Mouse (Mus musculus): ENCODE results near the gene Olfr1097. TPM values are rescaled to one million over a fixed set of nuclear protein-coding genes. Genes with fewer than 3 reads are reported as not detected.

Gene Olfr1097
- not detected in 2 replicates for polyA plus RNA-seq (2014; fragmentation: Nextera tagmentation; extraction: Ambion mirVana)

- Histone ChIP-seq H3K9me3 (ENCODE audit: control insufficient read depth, low read length) (no peaks in the 10 kb centered on the region), H3K4me1 (replicated peaks; ENCODE audit: control insufficient read depth, insufficient read depth, low read length) (no peaks in the 10 kb centered on the region), H3K9ac (ENCODE audit: low read length) (no peak within 1 kb of the TSS), H3K4me2 (ENCODE audit: low read length) (no peak within 1 kb of the TSS), H3K27ac (ENCODE audit: low read depth) (no peak within 1 kb of the TSS), H3K27me3 (replicated peaks; ENCODE audit: control insufficient read depth, insufficient read depth, low read length) (no peaks in the 10 kb centered on the region), H3K4me3 (ENCODE audit: low read depth, low read length) (no peak within 1 kb of the TSS), H3K36me3 (ENCODE audit: control insufficient read depth, insufficient read depth, low read length) (no peaks in the 10 kb centered on the region)
- no peak for ATAC-seq (replicated peaks; ENCODE audit: low FRiP score, low TSS enrichment, low read depth)
- no peak for DNase-seq (ENCODE audit: low spot score)
- WGBS: 91% methylated on average over 1 of the region's 1 CpGs
Measured at GRCm38 (mm10) chr2:86892116-86892515, at the start of gene Olfr1097. Gene Olfr1097, minus strand, starts transcription at chr2:86892216.

DNA sequence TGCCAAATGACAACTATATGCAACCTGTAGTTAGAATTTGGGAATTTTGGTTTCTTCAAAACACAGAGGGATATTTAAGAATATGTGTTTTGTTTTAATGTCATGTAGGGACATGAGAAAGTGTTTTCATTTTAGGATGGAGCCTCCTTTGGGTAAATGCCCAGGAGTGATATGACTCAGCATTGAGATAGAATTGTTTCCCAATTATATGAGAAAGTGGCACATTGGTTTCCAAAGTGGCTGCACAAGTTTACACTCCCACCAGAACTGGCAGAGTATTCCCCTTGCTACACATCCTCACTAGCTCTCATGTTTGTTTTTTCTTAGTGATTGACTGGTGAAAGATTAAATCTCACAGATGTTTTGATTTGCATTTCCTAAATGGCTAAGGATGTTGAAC, 34.5 kb upstream of the Olfr1097 start:
- no peak overlapping the region for H3K4me3 ChIP-seq (ENCODE audit: low read depth, low read length)
- H3K27ac ChIP-seq (ENCODE audit: low read depth): no peak overlapping the region
- no peak overlapping the region for H3K4me2 ChIP-seq (ENCODE audit: low read length)
- DNase-seq (ENCODE audit: low spot score): no peak
- H3K36me3 ChIP-seq (ENCODE audit: control insufficient read depth, insufficient read depth, low read length): no peaks in the 10 kb centered on the region
- H3K9ac ChIP-seq (ENCODE audit: low read length): no peak overlapping the region
- no peaks in the 10 kb centered on the region for H3K9me3 ChIP-seq (ENCODE audit: control insufficient read depth, low read length)
- no peaks in the 10 kb centered on the region for H3K4me1 ChIP-seq (replicated peaks; ENCODE audit: control insufficient read depth, insufficient read depth, low read length)
- H3K27me3 ChIP-seq (replicated peaks; ENCODE audit: control insufficient read depth, insufficient read depth, low read length): no peaks in the 10 kb centered on the region
- ATAC-seq (replicated peaks; ENCODE audit: low FRiP score, low TSS enrichment, low read depth): no peak

DNA sequence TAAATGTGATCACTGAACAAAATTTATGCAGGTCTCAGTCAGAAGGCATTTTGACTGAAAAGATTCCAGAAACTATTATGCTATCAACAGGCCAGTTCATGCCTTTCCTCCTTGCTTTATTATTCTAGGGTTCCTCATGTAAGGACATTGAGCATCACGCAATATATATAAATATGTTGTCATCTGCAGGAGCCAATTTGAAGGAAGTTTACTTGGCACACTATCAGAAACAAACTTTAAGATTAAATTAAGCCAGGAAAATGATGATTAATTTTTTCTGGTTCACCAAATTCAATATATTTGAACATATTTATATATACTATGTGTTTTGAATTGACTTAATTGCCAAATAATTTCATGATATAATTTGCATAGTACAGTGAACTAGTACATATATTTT, 32.4 kb upstream of the Olfr1097 start, which contains the start of gene Olfr1098:
TSS of gene Olfr1098 (minus strand) at position 101 of the 400 bp plus-strand sequence.
- H3K9me3 ChIP-seq (ENCODE audit: control insufficient read depth, low read length): no peaks in the 10 kb centered on the region
- H3K27ac ChIP-seq (ENCODE audit: low read depth): no peak within 1 kb of the TSS
- no peak within 1 kb of the TSS for H3K4me2 ChIP-seq (ENCODE audit: low read length)
- no peak within 1 kb of the TSS for H3K9ac ChIP-seq (ENCODE audit: low read length)
- no peaks in the 10 kb centered on the region for H3K27me3 ChIP-seq (replicated peaks; ENCODE audit: control insufficient read depth, insufficient read depth, low read length)
- ATAC-seq (replicated peaks; ENCODE audit: low FRiP score, low TSS enrichment, low read depth): no peak
- DNase-seq (ENCODE audit: low spot score): no peak
- no peak within 1 kb of the TSS for H3K4me3 ChIP-seq (ENCODE audit: low read depth, low read length)
- WGBS: 87% methylated on average over 1 of the region's 1 CpGs
- no peaks in the 10 kb centered on the region for H3K36me3 ChIP-seq (ENCODE audit: control insufficient read depth, insufficient read depth, low read length)
- H3K4me1 ChIP-seq (replicated peaks; ENCODE audit: control insufficient read depth, insufficient read depth, low read length): no peaks in the 10 kb centered on the region

DNA sequence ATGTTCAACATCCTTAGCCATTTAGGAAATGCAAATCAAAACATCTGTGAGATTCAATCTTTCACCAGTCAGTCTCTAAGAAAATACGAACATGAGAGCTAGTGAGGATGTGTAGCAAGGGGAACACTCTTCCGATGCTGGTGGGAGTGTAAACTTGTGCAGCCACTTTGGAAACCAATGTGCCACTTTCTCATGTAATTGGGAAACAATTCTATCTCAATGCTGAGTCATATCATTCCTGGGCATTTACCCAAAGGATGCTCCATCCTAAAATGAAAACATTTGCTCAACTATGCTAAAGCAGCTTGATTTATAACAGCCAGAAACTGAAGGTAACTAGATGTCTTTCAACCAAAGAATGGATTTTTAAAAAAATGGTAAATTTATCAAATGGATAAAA, 13.6 kb upstream of the Olfr1097 start:
- Histone ChIP-seq H3K36me3 (ENCODE audit: control insufficient read depth, insufficient read depth, low read length) (no peaks in the 10 kb centered on the region), H3K27me3 (replicated peaks; ENCODE audit: control insufficient read depth, insufficient read depth, low read length) (no peaks in the 10 kb centered on the region), H3K4me2 (ENCODE audit: low read length) (no peak overlapping the region), H3K9me3 (ENCODE audit: control insufficient read depth, low read length) (no peaks in the 10 kb centered on the region), H3K27ac (ENCODE audit: low read depth) (no peak overlapping the region), H3K9ac (ENCODE audit: low read length) (no peak overlapping the region), H3K4me1 (replicated peaks; ENCODE audit: control insufficient read depth, insufficient read depth, low read length) (no peaks in the 10 kb centered on the region), H3K4me3 (ENCODE audit: low read depth, low read length) (no peak overlapping the region)
- ATAC-seq (replicated peaks; ENCODE audit: low FRiP score, low TSS enrichment, low read depth): no peak
- DNase-seq (ENCODE audit: low spot score): no peak
- WGBS: 88% methylated on average over 2 of the region's 2 CpGs

DNA sequence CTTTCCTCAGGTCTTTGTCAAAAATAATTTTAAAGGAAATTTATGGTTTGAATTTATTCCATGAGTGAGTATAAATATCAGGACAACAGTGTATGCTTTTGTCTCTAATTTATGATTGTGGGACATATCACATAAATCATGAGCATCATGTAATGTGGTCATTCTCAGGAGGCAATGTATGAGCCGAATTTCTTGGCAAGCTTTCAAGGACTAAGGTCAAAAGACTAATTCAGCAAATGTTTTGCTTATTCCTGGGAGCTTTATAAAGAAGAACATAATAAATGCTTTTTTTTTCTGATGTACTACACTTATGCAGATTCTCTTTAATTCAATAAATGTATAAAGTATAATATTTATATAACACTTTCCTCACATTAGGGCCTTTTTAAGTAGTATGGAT, 17.3 kb downstream of the Olfr1097 start, which contains the start of gene Gm13723:
TSS of gene Gm13723 (minus strand) at position 101 of the 400 bp plus-strand sequence.
- no peak for DNase-seq (ENCODE audit: low spot score)
- Histone ChIP-seq H3K9me3 (ENCODE audit: control insufficient read depth, low read length) (no peaks in the 10 kb centered on the region), H3K9ac (ENCODE audit: low read length) (no peak within 1 kb of the TSS), H3K4me1 (replicated peaks; ENCODE audit: control insufficient read depth, insufficient read depth, low read length) (no peaks in the 10 kb centered on the region), H3K36me3 (ENCODE audit: control insufficient read depth, insufficient read depth, low read length) (no peaks in the 10 kb centered on the region), H3K27me3 (replicated peaks; ENCODE audit: control insufficient read depth, insufficient read depth, low read length) (no peaks in the 10 kb centered on the region), H3K4me2 (ENCODE audit: low read length) (no peak within 1 kb of the TSS), H3K27ac (ENCODE audit: low read depth) (no peak within 1 kb of the TSS), H3K4me3 (ENCODE audit: low read depth, low read length) (no peak within 1 kb of the TSS)
- no peak for ATAC-seq (replicated peaks; ENCODE audit: low FRiP score, low TSS enrichment, low read depth)
- WGBS: 51% methylated on average over 1 of the region's 1 CpGs

- Histone ChIP-seq H3K27ac (ENCODE audit: low read depth) (no peak within 1 kb of the TSS), H3K9ac (ENCODE audit: low read length) (no peak within 1 kb of the TSS), H3K36me3 (ENCODE audit: control insufficient read depth, insufficient read depth, low read length) (no peaks in the 10 kb centered on the region), H3K9me3 (ENCODE audit: control insufficient read depth, low read length) (no peaks in the 10 kb centered on the region), H3K4me3 (ENCODE audit: low read depth, low read length) (no peak within 1 kb of the TSS), H3K4me1 (replicated peaks; ENCODE audit: control insufficient read depth, insufficient read depth, low read length) (no peaks in the 10 kb centered on the region), H3K27me3 (replicated peaks; ENCODE audit: control insufficient read depth, insufficient read depth, low read length) (no peaks in the 10 kb centered on the region), H3K4me2 (ENCODE audit: low read length) (no peak within 1 kb of the TSS)
- ATAC-seq (replicated peaks; ENCODE audit: low FRiP score, low TSS enrichment, low read depth) (no peak), DNase-seq (ENCODE audit: low spot score) (no peak)
- 91% methylated on average over 3 of the region's 3 CpGs for WGBS
Measured at GRCm38 (mm10) chr2:86851596-86851995, 40.4 kb downstream of the Olfr1097 start, which contains the start of gene Olfr1095. Gene Olfr1095, minus strand, starts transcription at chr2:86851696.

Other genes with a start within 250 kb of the Olfr1097 start
- not detected in 2 replicates for gene Olfr1085, start 230.2 kb downstream of the Olfr1097 start, polyA plus RNA-seq (2014; fragmentation: Nextera tagmentation; extraction: Ambion mirVana)
- gene Olfr1086, start 212.1 kb downstream of the Olfr1097 start, polyA plus RNA-seq (2014; fragmentation: Nextera tagmentation; extraction: Ambion mirVana): not detected in 2 replicates
- not detected in 2 replicates for gene Olfr1087, start 193.8 kb downstream of the Olfr1097 start, polyA plus RNA-seq (2014; fragmentation: Nextera tagmentation; extraction: Ambion mirVana)
- not detected in 2 replicates for gene Olfr1089, start 158.5 kb downstream of the Olfr1097 start, polyA plus RNA-seq (2014; fragmentation: Nextera tagmentation; extraction: Ambion mirVana)
- not detected in 2 replicates for gene Olfr1090, start 133.2 kb downstream of the Olfr1097 start, polyA plus RNA-seq (2014; fragmentation: Nextera tagmentation; extraction: Ambion mirVana)
- not detected in 2 replicates for gene Olfr1093, start 109.7 kb downstream of the Olfr1097 start, polyA plus RNA-seq (2014; fragmentation: Nextera tagmentation; extraction: Ambion mirVana)
- not detected in 2 replicates for gene Olfr141, start 82.2 kb downstream of the Olfr1097 start, polyA plus RNA-seq (2014; fragmentation: Nextera tagmentation; extraction: Ambion mirVana)
- gene Olfr1094, start 67.6 kb downstream of the Olfr1097 start, polyA plus RNA-seq (2014; fragmentation: Nextera tagmentation; extraction: Ambion mirVana): not detected in 2 replicates
- gene Olfr1095, start 40.5 kb downstream of the Olfr1097 start, polyA plus RNA-seq (2014; fragmentation: Nextera tagmentation; extraction: Ambion mirVana): not detected in 2 replicates
- not detected in 2 replicates for gene Gm13723, start 17.4 kb downstream of the Olfr1097 start, polyA plus RNA-seq (2014; fragmentation: Nextera tagmentation; extraction: Ambion mirVana)
- not detected in 2 replicates for gene Olfr1098, start 32.3 kb upstream of the Olfr1097 start, polyA plus RNA-seq (2014; fragmentation: Nextera tagmentation; extraction: Ambion mirVana)
- not detected in 2 replicates for gene Olfr1099, start 68.5 kb upstream of the Olfr1097 start, polyA plus RNA-seq (2014; fragmentation: Nextera tagmentation; extraction: Ambion mirVana)
- not detected in 2 replicates for gene Olfr1100, start 87.7 kb upstream of the Olfr1097 start, polyA plus RNA-seq (2014; fragmentation: Nextera tagmentation; extraction: Ambion mirVana)
- not detected in 2 replicates for gene Olfr1101, start 99.0 kb upstream of the Olfr1097 start, polyA plus RNA-seq (2014; fragmentation: Nextera tagmentation; extraction: Ambion mirVana)
- gene Olfr1102, start 106.2 kb upstream of the Olfr1097 start, polyA plus RNA-seq (2014; fragmentation: Nextera tagmentation; extraction: Ambion mirVana): not detected in 2 replicates
- not detected in 2 replicates for gene Olfr1104, start 134.9 kb upstream of the Olfr1097 start, polyA plus RNA-seq (2014; fragmentation: Nextera tagmentation; extraction: Ambion mirVana)
- gene Olfr1105, start 144.3 kb upstream of the Olfr1097 start, polyA plus RNA-seq (2014; fragmentation: Nextera tagmentation; extraction: Ambion mirVana): not detected in 2 replicates
- not detected in 2 replicates for gene Olfr1106, start 160.1 kb upstream of the Olfr1097 start, polyA plus RNA-seq (2014; fragmentation: Nextera tagmentation; extraction: Ambion mirVana)
- gene Olfr1107, start 183.6 kb upstream of the Olfr1097 start, polyA plus RNA-seq (2014; fragmentation: Nextera tagmentation; extraction: Ambion mirVana): not detected in 2 replicates
- gene Olfr1109, start 203.8 kb upstream of the Olfr1097 start, polyA plus RNA-seq (2014; fragmentation: Nextera tagmentation; extraction: Ambion mirVana): not detected in 2 replicates
- gene Olfr259, start 222.4 kb upstream of the Olfr1097 start, polyA plus RNA-seq (2014; fragmentation: Nextera tagmentation; extraction: Ambion mirVana): not detected in 2 replicates
- not detected in 2 replicates for gene Olfr1110, start 248.1 kb upstream of the Olfr1097 start, polyA plus RNA-seq (2014; fragmentation: Nextera tagmentation; extraction: Ambion mirVana)

All from intestine, embryonic 14.5 days (tissue).